Mouse (Mus musculus): ENCODE data around the gene Svs1. TPM values are rescaled to one million over a fixed set of nuclear protein-coding genes. Genes with fewer than 3 reads are reported as not detected.

The Svs1 gene
- polyA plus RNA-seq, 1 experiment = not detected

Other genes starting within 250 kb of the Svs1 start
- gene Gimap1, start 247.8 kb upstream of the Svs1 start, polyA plus RNA-seq (2012; rRNA removed) = 3.0 and 5.5 TPM in 2 replicates
- 6.1 and 7.7 TPM in 2 replicates for gene Gimap5, start 240.7 kb upstream of the Svs1 start, polyA plus RNA-seq (2012; rRNA removed)
- gene Gimap3, start 216.0 kb upstream of the Svs1 start, polyA plus RNA-seq (2012; rRNA removed) = 5.4 and 7.9 TPM in 2 replicates
- gene Tmem176a, start 145.9 kb upstream of the Svs1 start, polyA plus RNA-seq (2012; rRNA removed) = 133 and 146 TPM in 2 replicates
- gene Tmem176b, start 145.4 kb upstream of the Svs1 start, polyA plus RNA-seq (2012; rRNA removed) = 391 and 400 TPM in 2 replicates
- 0.08 and 0.18 TPM in 2 replicates for gene Aoc1, start 114.0 kb upstream of the Svs1 start, polyA plus RNA-seq (2012; rRNA removed)
- not detected in 2 replicates for gene 1600015I10Rik, start 57.0 kb upstream of the Svs1 start, polyA plus RNA-seq (2012; rRNA removed)
- gene Doxl2, start 11.9 kb upstream of the Svs1 start, polyA plus RNA-seq (2012; rRNA removed) = not detected in 2 replicates
- 66.4 and 92.8 TPM in 2 replicates for gene Gpnmb, start 49.7 kb downstream of the Svs1 start, polyA plus RNA-seq (2012; rRNA removed)
- 29.2 and 31.8 TPM in 2 replicates for gene Malsu1, start 86.9 kb downstream of the Svs1 start, polyA plus RNA-seq (2012; rRNA removed)
- 1.7 and 2.2 TPM in 2 replicates for gene Igf2bp3, start 228.1 kb downstream of the Svs1 start, polyA plus RNA-seq (2012; rRNA removed)

All from urinary bladder, adult 2 months (tissue).